Mouse (Mus musculus): ENCODE results near the gene Sema3f.

Sema3f gene

DNA sequence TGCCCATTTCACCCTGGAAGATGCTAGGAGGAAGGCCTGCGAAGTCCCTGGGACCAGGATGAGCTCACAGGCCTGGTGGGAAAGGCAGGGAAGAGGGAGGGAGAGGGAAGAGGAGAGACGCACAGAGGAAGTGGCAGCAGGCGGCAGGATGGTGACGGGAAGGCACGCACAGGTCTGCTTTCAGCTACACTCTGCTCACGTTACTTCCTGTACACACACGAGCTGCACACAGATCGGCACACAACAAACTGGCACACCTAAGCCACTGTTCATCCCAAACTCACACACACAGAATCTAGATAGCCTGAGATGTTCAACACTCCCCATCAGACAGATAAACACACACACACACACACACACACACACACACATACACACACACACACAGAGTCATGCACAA lies 19.9 kb downstream of the Sema3f start:
- no peak for DNase-seq (ENCODE audit: low spot score)

GRCm38 (mm10) chr9:107688939-107689338 lies 21.3 kb downstream of the Sema3f start:
- no peak for DNase-seq (ENCODE audit: low spot score)

- no peak for DNase-seq (ENCODE audit: low spot score)
Measured at GRCm38 (mm10) chr9:107688415-107688814, 21.9 kb downstream of the Sema3f start.

DNA sequence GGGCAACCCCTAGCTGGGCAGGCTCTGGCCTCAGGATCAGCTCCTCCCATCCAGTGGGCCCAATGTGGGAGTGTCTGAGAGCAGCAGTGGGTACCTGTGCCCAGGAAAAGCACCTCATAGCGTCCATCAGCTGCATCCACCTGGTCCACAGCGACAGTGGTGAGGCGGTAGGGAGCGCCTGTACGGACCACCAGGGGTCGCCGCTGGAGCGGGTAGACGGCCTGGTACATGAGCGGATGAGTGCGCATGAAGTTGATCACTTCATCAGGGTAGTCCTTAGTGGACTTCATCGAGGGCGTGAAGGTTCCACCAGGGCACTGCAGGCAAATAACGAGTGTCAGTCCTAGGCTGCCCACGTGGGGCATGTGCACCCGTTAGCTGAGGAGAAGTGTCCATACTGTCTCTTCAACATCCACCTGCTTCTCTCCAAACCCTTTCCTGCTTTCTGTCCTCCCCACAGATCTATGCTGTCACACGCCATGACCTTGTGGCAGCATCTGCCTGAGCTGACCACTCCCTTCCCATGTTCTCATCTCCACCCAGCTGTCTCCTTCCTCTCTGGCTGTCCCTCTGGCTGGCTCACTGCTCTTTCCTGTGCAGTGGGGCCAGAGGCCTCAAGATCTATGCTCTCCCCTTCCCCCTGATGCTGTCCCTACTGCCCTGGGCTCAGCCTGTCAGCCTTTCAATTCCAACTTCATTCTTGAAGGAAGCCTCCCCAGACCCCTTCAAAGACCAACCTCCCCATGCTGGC lies 24.9 kb downstream of the Sema3f start:
- no peak for DNase-seq (ENCODE audit: low spot score)

- DNase-seq (ENCODE audit: low spot score): no peak
Measured at GRCm38 (mm10) chr9:107682405-107682804, 27.9 kb downstream of the Sema3f start.

DNA sequence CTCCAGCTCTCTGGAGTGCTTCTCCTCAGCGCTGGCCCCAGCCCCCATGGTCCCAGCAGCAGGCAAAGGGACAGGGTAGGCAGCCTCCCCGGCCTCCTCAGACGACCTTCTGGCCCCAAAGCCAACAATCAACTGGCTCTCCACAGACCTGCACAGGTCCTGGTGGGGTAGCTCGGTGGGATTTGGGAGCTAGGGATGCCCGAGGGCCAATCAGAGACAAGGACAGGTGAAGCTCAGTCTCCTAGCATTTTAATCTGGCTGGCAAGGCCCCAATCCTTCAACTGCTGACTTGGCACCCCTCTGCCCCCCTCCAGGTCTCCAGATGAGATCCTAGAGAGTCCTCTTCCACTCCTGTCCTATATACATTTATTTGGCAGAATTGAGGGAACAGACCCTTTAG lies 30.8 kb downstream of the Sema3f start, which contains the start of gene Gnat1:
Gene Gnat1, minus strand, starts transcription at position 212 of the 400 bp plus-strand sequence.
- no peak for DNase-seq (ENCODE audit: low spot score)

DNA sequence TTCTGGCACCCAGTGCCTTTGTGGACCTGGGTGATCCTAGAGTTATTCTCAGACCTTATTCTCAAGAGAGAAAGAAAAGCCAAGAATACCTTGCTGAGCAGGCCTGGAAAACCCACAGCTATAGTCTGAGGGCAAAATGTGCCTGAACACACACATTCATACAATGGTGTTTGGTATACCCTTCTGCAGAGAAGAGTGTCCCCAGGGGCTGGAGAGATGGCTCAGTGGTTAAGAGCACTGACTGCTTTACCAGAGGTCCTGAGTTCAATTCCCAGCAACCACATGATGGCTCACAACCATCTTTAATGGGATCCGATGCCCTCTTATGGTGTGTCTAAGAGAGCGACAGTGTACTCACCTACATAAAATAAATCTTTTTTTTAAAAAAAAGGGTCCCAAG lies 31.4 kb downstream of the Sema3f start:
- DNase-seq (ENCODE audit: low spot score): no peak

DNA sequence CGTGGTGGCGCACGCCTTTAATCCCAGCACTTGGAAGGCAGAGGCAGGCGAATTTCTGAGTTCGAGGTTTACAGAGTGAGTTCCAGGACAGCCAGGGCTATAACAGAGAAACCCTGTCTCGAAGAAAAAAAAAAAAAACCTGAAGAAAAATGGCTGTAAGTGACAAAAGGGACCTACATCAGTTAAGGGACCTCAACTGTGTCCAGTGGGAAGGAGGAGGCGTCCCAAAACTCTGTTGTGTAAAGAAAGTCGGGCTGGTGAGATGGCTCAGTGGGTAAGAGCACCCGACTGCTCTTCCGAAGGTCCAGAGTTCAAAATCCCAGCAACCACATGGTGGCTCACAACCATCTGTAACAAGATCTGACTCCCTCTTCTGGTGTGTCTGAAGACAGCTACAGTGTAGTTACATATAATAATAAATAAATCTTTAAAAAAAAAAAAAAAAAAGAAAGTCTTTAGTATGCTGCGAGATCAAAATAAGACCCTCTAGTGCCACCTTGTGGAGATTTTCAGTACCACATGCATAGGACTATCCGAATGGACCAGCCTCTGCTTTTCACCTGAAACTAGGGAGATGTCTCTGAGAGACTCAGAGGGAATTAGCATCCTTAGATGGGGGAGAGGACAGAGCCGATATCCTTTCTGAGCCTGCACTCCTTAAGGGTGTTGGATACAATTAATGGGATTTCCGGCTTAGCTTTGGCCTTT lies 32.3 kb downstream of the Sema3f start:
- peak; percentile 87 for DNase-seq (ENCODE audit: low spot score)

- DNase-seq (ENCODE audit: low spot score): no peak
Measured at GRCm38 (mm10) chr9:107677091-107677784, 33.0 kb downstream of the Sema3f start.

GRCm38 (mm10) chr9:107676302-107676701 lies 34.0 kb downstream of the Sema3f start:
- no peak for DNase-seq (ENCODE audit: low spot score)

- no peak for DNase-seq (ENCODE audit: low spot score)
Measured at GRCm38 (mm10) chr9:107675671-107676301, 34.5 kb downstream of the Sema3f start.

DNA sequence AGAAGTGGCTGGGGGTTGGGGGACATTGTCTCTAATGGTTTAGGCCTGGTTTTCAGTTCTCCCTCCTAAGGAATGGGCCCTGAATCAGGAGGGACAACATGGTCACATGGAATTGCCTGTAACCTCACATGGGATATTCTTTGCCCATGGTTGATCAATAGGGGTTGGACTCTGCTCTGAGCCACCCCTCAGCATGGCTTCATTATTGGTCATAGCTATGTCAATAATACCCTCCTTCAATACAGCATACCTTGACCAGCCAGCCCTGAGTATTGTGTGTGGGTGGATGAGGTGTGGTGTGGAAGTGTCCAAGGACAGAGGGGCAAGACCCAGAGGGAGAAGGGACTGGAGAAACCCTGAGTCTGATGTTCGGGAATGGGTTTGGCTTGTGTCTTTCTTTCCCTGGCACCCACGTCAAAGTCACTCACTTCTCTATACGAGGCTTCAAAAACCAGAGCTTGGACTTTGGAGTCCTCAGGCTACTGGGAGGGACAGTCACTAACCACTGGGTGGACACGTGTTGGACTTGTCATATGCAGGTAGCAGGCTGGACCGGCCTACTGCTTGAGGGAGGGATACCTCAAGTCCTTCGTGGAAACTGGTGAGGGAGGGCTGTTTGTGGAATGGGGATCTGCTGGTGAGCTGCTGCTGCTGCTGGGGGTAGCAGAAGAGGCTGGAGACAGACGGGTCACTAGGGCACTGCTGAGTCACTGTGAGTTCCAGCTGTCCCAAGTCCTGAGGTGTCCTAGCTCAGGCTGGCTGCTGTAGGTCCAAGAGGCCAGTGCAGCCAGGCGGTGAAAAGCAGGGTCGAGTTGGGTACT lies 35.5 kb downstream of the Sema3f start:
- no peak for DNase-seq (ENCODE audit: low spot score)

GRCm38 (mm10) chr9:107670259-107670658 lies 40.0 kb downstream of the Sema3f start:
- DNase-seq (ENCODE audit: low spot score): no peak

DNA sequence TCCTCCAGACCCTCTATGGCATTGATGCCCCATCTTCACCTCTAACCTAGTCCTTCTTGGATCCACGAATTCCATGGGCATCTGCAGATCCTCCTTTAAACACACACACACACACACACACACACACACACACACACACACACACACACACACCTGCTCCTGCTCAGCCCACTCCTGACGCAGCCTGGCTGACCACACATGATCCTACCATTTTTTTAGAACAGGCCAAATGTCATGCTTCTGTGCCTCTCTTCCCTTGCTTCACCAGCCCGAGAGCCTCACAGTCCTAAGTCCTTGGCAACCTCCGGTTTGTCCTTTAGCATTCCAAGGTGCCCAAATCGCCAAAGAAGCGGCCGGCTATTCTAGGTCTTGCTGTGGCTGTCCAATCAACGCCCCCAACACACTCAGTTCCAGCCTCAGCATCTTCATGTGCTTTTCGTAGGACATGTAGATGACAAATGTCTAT lies 40.8 kb downstream of the Sema3f start, which contains the start of gene Slc38a3:
Gene Slc38a3, minus strand, starts transcription at position 51 of the 466 bp plus-strand sequence.
- DNase-seq (ENCODE audit: low spot score): no peak

- no peak for DNase-seq (ENCODE audit: low spot score)
Measured at GRCm38 (mm10) chr9:107668916-107669315, 41.4 kb downstream of the Sema3f start.

GRCm38 (mm10) chr9:107668011-107668410 lies 42.3 kb downstream of the Sema3f start:
- no peak for DNase-seq (ENCODE audit: low spot score)

- no peak for DNase-seq (ENCODE audit: low spot score)
Measured at GRCm38 (mm10) chr9:107667219-107667618, 43.1 kb downstream of the Sema3f start.

DNA sequence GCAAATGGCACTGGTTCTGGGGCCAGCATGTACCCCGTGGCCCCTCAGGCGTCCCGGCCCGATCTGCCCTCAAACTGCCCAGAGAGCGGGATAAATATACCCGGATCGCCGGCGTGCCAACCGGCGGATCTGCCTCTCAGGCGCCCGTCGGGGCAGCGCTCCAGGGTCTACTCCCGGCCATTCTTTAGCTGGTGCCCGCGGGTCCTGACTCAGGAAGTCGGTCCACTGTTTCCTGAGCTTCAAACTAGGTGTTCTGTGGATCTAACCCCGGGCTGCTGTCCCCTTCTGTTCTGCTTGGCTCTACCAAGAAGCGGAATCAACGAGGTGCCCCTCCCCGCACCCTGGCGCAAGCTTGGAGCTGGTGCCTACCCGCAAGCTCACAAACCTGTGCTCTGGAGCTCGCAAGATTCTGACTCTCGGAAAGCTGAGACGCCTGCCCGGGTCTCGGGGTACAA lies 43.5 kb downstream of the Sema3f start:
- DNase-seq (ENCODE audit: low spot score): no peak

GRCm38 (mm10) chr9:107665308-107665707 lies 45.0 kb downstream of the Sema3f start:
- DNase-seq (ENCODE audit: low spot score): no peak

DNA sequence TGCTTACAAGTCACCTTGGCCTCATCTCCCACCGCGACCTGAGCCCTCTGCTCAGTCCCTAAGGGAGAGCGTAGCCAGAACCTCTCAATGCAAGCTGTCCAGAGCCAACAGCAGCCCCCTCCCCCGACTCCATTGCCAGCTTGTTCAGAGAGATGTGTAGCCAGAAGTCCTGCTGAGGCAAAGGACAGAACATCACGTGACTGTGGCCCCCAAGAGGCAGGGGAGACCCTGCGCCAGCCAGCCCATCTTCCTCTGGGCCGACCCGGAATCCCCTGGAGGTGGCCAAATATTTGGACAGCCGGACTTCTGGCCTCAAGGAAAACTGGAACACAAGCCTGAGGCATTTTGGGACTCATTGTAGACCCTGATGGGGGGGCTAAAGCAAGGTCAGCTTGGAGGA lies 46.8 kb downstream of the Sema3f start:
- no peak for DNase-seq (ENCODE audit: low spot score)

DNA sequence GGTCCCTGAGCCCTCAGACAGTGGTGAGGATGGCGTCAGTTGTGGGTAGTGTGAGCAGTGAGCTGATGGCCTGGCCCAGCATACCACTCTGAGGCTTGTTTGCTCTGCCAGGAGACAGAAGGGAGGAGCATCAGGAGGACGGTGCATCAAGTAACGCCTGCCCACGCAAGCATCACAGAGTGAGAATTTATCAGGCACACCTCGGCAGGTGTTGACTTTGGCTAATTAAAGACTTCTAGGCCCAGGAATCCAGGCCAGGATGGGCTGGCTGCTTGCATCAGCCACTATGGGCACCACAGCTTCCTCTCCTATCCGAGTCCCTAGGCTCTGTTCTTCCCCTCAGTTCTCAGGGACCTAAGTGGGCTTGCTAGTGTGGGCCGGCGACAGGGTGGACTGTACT lies 47.9 kb downstream of the Sema3f start:
- no peak for DNase-seq (ENCODE audit: low spot score)
